Mouse (Mus musculus) stomach, embryonic 16.5 days (tissue): ENCODE data around the gene Pfn4. TPM values are rescaled to one million over a fixed set of nuclear protein-coding genes. Genes with fewer than 3 reads are reported as not detected.

Experiments
- ATAC-seq: fragments of 200-750 bp; cut with Nextera tagmentation; 2 replicates; pipeline ENCODE4 v1.8.0; 2017; ENCODE audit warnings: moderate number of reproducible peaks, moderate TSS enrichment; ENCODE audit not compliant: insufficient read depth, low FRiP score
- H3K27ac ChIP-seq: fragments of 300-500 bp; sonication (generic); 2 replicates; pipeline ENCODE4 v1.5.1; 2014; ENCODE audit warnings: low read length
- H3K27me3 ChIP-seq: fragments of 300-500 bp; sonication (generic); 2 replicates; pipeline ENCODE4 v1.6.1; 2014; ENCODE audit warnings: low read length, control low read depth, mixed read lengths; ENCODE audit not compliant: control insufficient read depth, insufficient read depth
- H3K36me3 ChIP-seq: fragments of 300-500 bp; sonication (generic); 2 replicates; pipeline ENCODE4 v1.6.1; 2014; ENCODE audit warnings: low read length; ENCODE audit not compliant: control insufficient read depth, insufficient read depth
- H3K4me1 ChIP-seq: fragments of 300-500 bp; sonication (generic); 2 replicates; pipeline ENCODE4 v1.6.1; 2014; ENCODE audit warnings: low read length, control low read depth, mixed read lengths; ENCODE audit not compliant: control insufficient read depth, insufficient read depth
- H3K4me2 ChIP-seq: fragments of 300-500 bp; sonication (generic); 2 replicates; pipeline ENCODE4 v1.6.1; 2014; ENCODE audit warnings: low read depth, low read length, mixed read lengths
- H3K4me3 ChIP-seq: fragments of 300-500 bp; sonication (generic); replicated peaks from 2 replicates; pipeline ENCODE4 v1.5.1; 2014; ENCODE audit warnings: mild to moderate bottlenecking, low read length
- H3K9ac ChIP-seq: fragments of 300-500 bp; sonication (generic); 2 replicates; pipeline ENCODE4 v1.6.1; 2014; ENCODE audit warnings: low read length
- H3K9me3 ChIP-seq: fragments of 300-500 bp; sonication (generic); replicated peaks from 2 replicates; pipeline ENCODE4 v1.6.1; 2016; ENCODE audit warnings: low read length, control low read depth; ENCODE audit not compliant: control insufficient read depth
- WGBS: fragments of 180-500 bp; shearing (Covaris S2); extraction: QIAGEN DNeasy Blood & Tissue Kit; methylation state at CpG from one replicate; pipeline ENCODE4 v1.1.7; 2014; 5-methylcytosine and 5-hydroxymethylcytosine counted together
- polyA plus RNA-seq: library from polyadenylated mRNA; unstranded; fragments of >200 nt; fragmentation: Nextera tagmentation; extraction: Ambion mirVana; gene quantifications from 2 replicates; pipeline ENCODE4 v1.2.1, GENCODE M21; 2015

The Pfn4 gene
- 1.3 and 2.0 TPM in 2 replicates for polyA plus RNA-seq

GRCm38 (mm10) chr12:4768492-4769332 lies at the start of gene Pfn4, which contains the start of gene Fam228b:
Gene Pfn4 (plus strand): TSS chr12:4769022.
Gene Fam228b (minus strand): TSS chr12:4769267.
- ATAC-seq = peak; percentile 98
- H3K4me2 ChIP-seq = peak within 1 kb of the TSS; percentile 70
- WGBS = 3% methylated on average over 61 of the region's 61 CpGs
- peak within 1 kb of the TSS; percentile 87 for H3K9ac ChIP-seq
- H3K4me3 ChIP-seq = peak within 1 kb of the TSS; percentile 67
- H3K27me3 ChIP-seq = no peaks in the 10 kb centered on the region
- no peaks in the 10 kb centered on the region for H3K36me3 ChIP-seq
- no peaks in the 10 kb centered on the region for H3K9me3 ChIP-seq
- peak within 1 kb of the TSS; percentile 81 for H3K27ac ChIP-seq
- peaks cover 4% of the 10 kb centered on the region; the same call in 1 of the 2 replicates for H3K4me1 ChIP-seq

GRCm38 (mm10) chr12:4719066-4719761 lies 49.6 kb upstream of the Pfn4 start:
- Histone ChIP-seq H3K4me3 (no peak overlapping the region), H3K36me3 (no peaks in the 10 kb centered on the region), H3K9ac (no peak overlapping the region), H3K9me3 (no peaks in the 10 kb centered on the region), H3K4me2 (no peak overlapping the region), H3K27me3 (no peaks in the 10 kb centered on the region), H3K4me1 (no peaks in the 10 kb centered on the region), H3K27ac (no peak overlapping the region)
- 64% methylated on average over 13 of the region's 13 CpGs for WGBS
- no peak for ATAC-seq

GRCm38 (mm10) chr12:4719762-4720754 lies 48.8 kb upstream of the Pfn4 start:
- H3K9me3 ChIP-seq = no peaks in the 10 kb centered on the region
- 66% methylated on average over 17 of the region's 17 CpGs for WGBS
- H3K4me1 ChIP-seq = no peaks in the 10 kb centered on the region
- no peak overlapping the region for H3K9ac ChIP-seq
- no peak overlapping the region for H3K4me3 ChIP-seq
- no peak overlapping the region for H3K4me2 ChIP-seq
- no peaks in the 10 kb centered on the region for H3K27me3 ChIP-seq
- no peaks in the 10 kb centered on the region for H3K36me3 ChIP-seq
- H3K27ac ChIP-seq = no peak overlapping the region
- ATAC-seq = no peak

- no peaks in the 10 kb centered on the region for H3K4me1 ChIP-seq
- H3K27ac ChIP-seq = no peak overlapping the region
- no peaks in the 10 kb centered on the region for H3K9me3 ChIP-seq
- H3K4me2 ChIP-seq = no peak overlapping the region
- no peak overlapping the region for H3K9ac ChIP-seq
- no peak overlapping the region for H3K4me3 ChIP-seq
- 91% methylated on average over 3 of the region's 3 CpGs for WGBS
- no peak for ATAC-seq
- no peaks in the 10 kb centered on the region for H3K27me3 ChIP-seq
- no peaks in the 10 kb centered on the region for H3K36me3 ChIP-seq
These were observed 39.7 kb upstream of the Pfn4 start for GRCm38 (mm10) chr12:4729165-4729564.

- H3K27me3 ChIP-seq = no peaks in the 10 kb centered on the region
- H3K4me2 ChIP-seq = no peak overlapping the region
- no peak for ATAC-seq
- no peaks in the 10 kb centered on the region for H3K9me3 ChIP-seq
- H3K4me1 ChIP-seq = no peaks in the 10 kb centered on the region
- H3K36me3 ChIP-seq = no peaks in the 10 kb centered on the region
- H3K4me3 ChIP-seq = no peak overlapping the region
- WGBS = 55% methylated on average over 4 of the region's 4 CpGs
- no peak overlapping the region for H3K27ac ChIP-seq
- no peak overlapping the region for H3K9ac ChIP-seq
These were observed 37.2 kb upstream of the Pfn4 start for GRCm38 (mm10) chr12:4731629-4732028.

GRCm38 (mm10) chr12:4732332-4732731 lies 36.5 kb upstream of the Pfn4 start:
- Histone ChIP-seq H3K4me3 (no peak overlapping the region), H3K27ac (no peak overlapping the region), H3K9me3 (no peaks in the 10 kb centered on the region), H3K9ac (no peak overlapping the region), H3K4me2 (no peak overlapping the region), H3K4me1 (no peaks in the 10 kb centered on the region), H3K27me3 (no peaks in the 10 kb centered on the region), H3K36me3 (no peaks in the 10 kb centered on the region)
- no peak for ATAC-seq
- 59% methylated on average over 4 of the region's 4 CpGs for WGBS

- no peaks in the 10 kb centered on the region for H3K27me3 ChIP-seq
- no peak within 1 kb of the TSS for H3K27ac ChIP-seq
- H3K9ac ChIP-seq = no peak within 1 kb of the TSS
- no peak; the same call in 1 of the 2 replicates for ATAC-seq
- H3K9me3 ChIP-seq = no peaks in the 10 kb centered on the region
- H3K4me1 ChIP-seq = no peaks in the 10 kb centered on the region
- 90% methylated on average over 18 of the region's 18 CpGs for WGBS
- H3K36me3 ChIP-seq = no peaks in the 10 kb centered on the region
- no peak within 1 kb of the TSS for H3K4me3 ChIP-seq
- H3K4me2 ChIP-seq = no peak within 1 kb of the TSS
These were observed 30.7 kb upstream of the Pfn4 start, which contains the start of gene Fam228a for GRCm38 (mm10) chr12:4738031-4738576. Gene Fam228a (minus strand): TSS chr12:4738430.

- no peaks in the 10 kb centered on the region for H3K4me1 ChIP-seq
- H3K27me3 ChIP-seq = no peaks in the 10 kb centered on the region
- H3K4me2 ChIP-seq = no peak overlapping the region
- no peak overlapping the region for H3K4me3 ChIP-seq
- H3K9me3 ChIP-seq = no peaks in the 10 kb centered on the region
- 80% methylated on average over 7 of the region's 7 CpGs for WGBS
- H3K36me3 ChIP-seq = no peaks in the 10 kb centered on the region
- no peak overlapping the region for H3K9ac ChIP-seq
- no peak overlapping the region for H3K27ac ChIP-seq
- no peak for ATAC-seq
These were observed 28.0 kb upstream of the Pfn4 start for GRCm38 (mm10) chr12:4740823-4741222.
